Mouse (Mus musculus) stomach, embryonic 14.5 days (tissue): Measurements from ENCODE around the gene Prox2. TPM values are rescaled to one million over a fixed set of nuclear protein-coding genes. Genes with fewer than 3 reads are reported as not detected.

ENCODE experiments used
- ATAC-seq: fragments of 200-750 bp; cut with Nextera tagmentation; 2 replicates; pipeline ENCODE4 v1.8.0; 2017; ENCODE audit warnings: low read depth, moderate TSS enrichment; ENCODE audit not compliant: insufficient number of reproducible peaks, insufficient read depth, low FRiP score
- H3K27ac ChIP-seq: fragments of 300-500 bp; sonication (generic); 2 replicates; pipeline ENCODE4 v1.5.1; 2014; ENCODE audit warnings: mild to moderate bottlenecking, low read length, moderate library complexity, mixed read lengths
- H3K27me3 ChIP-seq: fragments of 300-500 bp; sonication (generic); 2 replicates; pipeline ENCODE4 v1.6.1; 2014; ENCODE audit warnings: low read length, control low read depth, mixed read lengths; ENCODE audit not compliant: control insufficient read depth, insufficient read depth
- H3K36me3 ChIP-seq: fragments of 300-500 bp; sonication (generic); 2 replicates; pipeline ENCODE4 v1.6.1; 2014; ENCODE audit warnings: mild to moderate bottlenecking, control low read depth, low read length, moderate library complexity, mixed read lengths; ENCODE audit not compliant: control insufficient read depth, insufficient read depth
- H3K4me1 ChIP-seq: fragments of 300-500 bp; sonication (generic); 2 replicates; pipeline ENCODE4 v1.6.1; 2014; ENCODE audit warnings: low read length, control low read depth, mixed read lengths; ENCODE audit not compliant: control insufficient read depth, insufficient read depth
- H3K4me2 ChIP-seq: fragments of 300-500 bp; sonication (generic); replicated peaks from 2 replicates; pipeline ENCODE4 v1.6.1; 2014; ENCODE audit warnings: low read depth, low read length, control low read depth
- H3K4me3 ChIP-seq: fragments of 300-500 bp; sonication (generic); 2 replicates; pipeline ENCODE4 v1.5.1; 2014; ENCODE audit warnings: low read depth, low read length, control low read depth
- H3K9ac ChIP-seq: fragments of 300-500 bp; sonication (generic); replicated peaks from 2 replicates; pipeline ENCODE4 v1.6.1; 2014; ENCODE audit warnings: low read depth, mild to moderate bottlenecking, control low read depth, low read length, moderate library complexity, mixed read lengths
- H3K9me3 ChIP-seq: fragments of 300-500 bp; sonication (generic); 2 replicates; pipeline ENCODE4 v1.6.1; 2016; ENCODE audit warnings: low read depth, low read length, control low read depth; ENCODE audit not compliant: control insufficient read depth
- WGBS: fragments of 180-500 bp; shearing (Covaris S2); extraction: QIAGEN DNeasy Blood & Tissue Kit; methylation state at CpG from one replicate; pipeline ENCODE4 v1.1.7; 2014; 5-methylcytosine and 5-hydroxymethylcytosine counted together
- polyA plus RNA-seq: library from polyadenylated mRNA; unstranded; fragments of >200 nt; fragmentation: Nextera tagmentation; extraction: Ambion mirVana; gene quantifications from 2 replicates; pipeline ENCODE4 v1.2.1, GENCODE M21; 2014

Prox2 gene
- polyA plus RNA-seq = 4.4 and 5.3 TPM in 2 replicates

- Histone ChIP-seq H3K9ac (peak within 1 kb of the TSS; percentile 93), H3K4me2 (peak within 1 kb of the TSS; percentile 93), H3K4me1 (peaks cover 20% of the 10 kb centered on the region), H3K27me3 (no peaks in the 10 kb centered on the region), H3K27ac (peak within 1 kb of the TSS; percentile 79), H3K4me3 (peak within 1 kb of the TSS; percentile 98), H3K36me3 (no peaks in the 10 kb centered on the region; the same call in 1 of the 2 replicates), H3K9me3 (no peaks in the 10 kb centered on the region)
- under 1% methylated on average over 83 of the region's 83 CpGs for WGBS
- ATAC-seq = peak; percentile 93
Measured at GRCm38 (mm10) chr12:85110698-85111592, at the start of gene Prox2, which contains the start of gene Dlst. Gene Prox2 (minus strand): TSS chr12:85110759. Gene Dlst (plus strand): TSS chr12:85110833.

- Histone ChIP-seq H3K4me1 (no peaks in the 10 kb centered on the region), H3K9ac (no peak overlapping the region), H3K27me3 (no peaks in the 10 kb centered on the region), H3K4me3 (no peak overlapping the region), H3K36me3 (no peaks in the 10 kb centered on the region), H3K4me2 (no peak overlapping the region), H3K9me3 (no peaks in the 10 kb centered on the region), H3K27ac (no peak overlapping the region)
- 68% methylated on average over 5 of the region's 5 CpGs for WGBS
- no peak for ATAC-seq
Measured at GRCm38 (mm10) chr12:85159592-85159991, 49.0 kb upstream of the Prox2 start.

- ATAC-seq = no peak
Measured at GRCm38 (mm10) chr12:85158801-85159200, 48.2 kb upstream of the Prox2 start.

DNA sequence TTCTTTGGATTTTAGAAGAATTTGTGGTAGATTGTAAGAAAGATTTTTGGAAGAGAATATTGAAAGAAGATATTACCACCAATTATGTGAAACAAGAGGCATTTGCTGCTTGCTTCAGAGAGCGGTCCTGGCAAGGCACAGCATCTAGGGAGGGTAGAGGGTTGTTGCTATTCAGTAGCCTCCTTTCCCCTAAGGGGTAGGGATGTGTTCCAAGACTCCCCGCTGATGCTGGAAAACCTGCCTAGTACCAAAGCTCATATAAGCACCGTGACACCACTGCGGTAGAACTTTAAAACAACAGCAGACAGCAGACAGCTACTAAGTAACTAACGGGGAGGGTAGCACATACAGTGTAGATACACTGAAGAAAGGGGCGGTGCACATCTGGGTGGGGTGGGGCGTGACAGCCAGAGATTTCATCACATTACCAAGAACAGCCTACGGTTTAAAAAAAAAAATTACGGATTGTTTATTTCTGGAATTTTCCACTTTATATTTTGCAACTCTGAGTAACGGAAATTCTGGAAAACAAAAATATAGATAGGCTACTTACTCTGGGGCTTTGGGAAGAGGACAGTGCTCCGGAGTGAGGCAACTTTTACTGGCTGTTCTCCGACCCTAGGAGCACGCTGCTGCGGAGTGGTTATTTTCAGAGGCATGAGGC, 47.4 kb upstream of the Prox2 start:
- Histone ChIP-seq H3K4me3 (no peak overlapping the region), H3K27me3 (no peaks in the 10 kb centered on the region), H3K9ac (no peak overlapping the region), H3K4me2 (no peak overlapping the region), H3K36me3 (no peaks in the 10 kb centered on the region), H3K9me3 (no peaks in the 10 kb centered on the region), H3K4me1 (no peaks in the 10 kb centered on the region), H3K27ac (no peak overlapping the region)
- 87% methylated on average over 14 of the region's 14 CpGs for WGBS
- ATAC-seq = no peak

More at GRCm38 (mm10) chr12:85158801-85159200, 48.2 kb upstream of the Prox2 start:
- Histone ChIP-seq H3K9ac (no peak overlapping the region), H3K4me3 (no peak overlapping the region), H3K4me2 (no peak overlapping the region), H3K36me3 (no peaks in the 10 kb centered on the region), H3K27me3 (no peaks in the 10 kb centered on the region), H3K27ac (no peak overlapping the region), H3K9me3 (no peaks in the 10 kb centered on the region), H3K4me1 (no peaks in the 10 kb centered on the region)
- WGBS = 82% methylated on average over 8 of the region's 8 CpGs

- Histone ChIP-seq H3K27ac (no peak overlapping the region), H3K4me2 (no peak overlapping the region), H3K27me3 (no peaks in the 10 kb centered on the region), H3K9ac (no peak overlapping the region), H3K4me1 (no peaks in the 10 kb centered on the region), H3K4me3 (no peak overlapping the region), H3K9me3 (no peaks in the 10 kb centered on the region), H3K36me3 (no peaks in the 10 kb centered on the region)
- WGBS = 24% methylated on average over 6 of the region's 6 CpGs
- ATAC-seq = no peak
Measured at GRCm38 (mm10) chr12:85156324-85156723, 45.8 kb upstream of the Prox2 start.

GRCm38 (mm10) chr12:85153011-85153410, 42.5 kb upstream of the Prox2 start:
- Histone ChIP-seq H3K4me1 (no peaks in the 10 kb centered on the region), H3K36me3 (no peaks in the 10 kb centered on the region), H3K27me3 (no peaks in the 10 kb centered on the region), H3K9me3 (no peaks in the 10 kb centered on the region), H3K4me2 (no peak overlapping the region), H3K9ac (no peak overlapping the region), H3K27ac (no peak overlapping the region), H3K4me3 (no peak overlapping the region)
- no peak for ATAC-seq
- WGBS = 79% methylated on average over 3 of the region's 3 CpGs

- no peaks in the 10 kb centered on the region for H3K9me3 ChIP-seq
- H3K4me3 ChIP-seq = peak within 1 kb of the TSS; percentile 7; the same call in 1 of the 2 replicates
- 15% methylated on average over 28 of the region's 28 CpGs for WGBS
- peak; percentile 74 for ATAC-seq
- H3K36me3 ChIP-seq = no peaks in the 10 kb centered on the region
- peak within 1 kb of the TSS; percentile 40 for H3K4me2 ChIP-seq
- no peak within 1 kb of the TSS for H3K27ac ChIP-seq
- H3K9ac ChIP-seq = no peak within 1 kb of the TSS; the same call in 1 of the 2 replicates
- H3K27me3 ChIP-seq = no peaks in the 10 kb centered on the region
- peaks cover 5% of the 10 kb centered on the region; the same call in 1 of the 2 replicates for H3K4me1 ChIP-seq
Measured at GRCm38 (mm10) chr12:85151002-85151774, 40.6 kb upstream of the Prox2 start, which contains the start of gene Rps6kl1. Gene Rps6kl1 (minus strand): TSS chr12:85151264.
